Mouse (Mus musculus) forebrain, embryonic 11.5 days (tissue): ENCODE data around the gene Mindy4. TPM values are rescaled to one million over a fixed set of nuclear protein-coding genes. Genes with fewer than 3 reads are reported as not detected.
A peak's percentile ranks its signal among the peaks of the same experiment; 100 is the strongest.

Experiments
- ATAC-seq: fragments of 200-750 bp; cut with Nextera tagmentation; replicated peaks from 2 replicates; pipeline ENCODE4 v1.8.0; 2017; ENCODE audit warnings: moderate TSS enrichment; ENCODE audit not compliant: low FRiP score
- DNase-seq: peaks from one replicate; pipeline ENCODE4 v3.0.0-alpha.2; 2017; ENCODE audit warnings: low spot score
- H3K27ac ChIP-seq: fragments of 300-500 bp; sonication (generic); 2 replicates; pipeline ENCODE4 v1.5.1; 2014; ENCODE audit warnings: low read depth, low read length
- H3K27me3 ChIP-seq: fragments of 300-500 bp; sonication (generic); 2 replicates; pipeline ENCODE4 v1.6.1; 2014; ENCODE audit warnings: mild to moderate bottlenecking, low read length, mixed read lengths; ENCODE audit not compliant: control insufficient read depth, insufficient read depth
- H3K36me3 ChIP-seq: fragments of 300-500 bp; sonication (generic); 2 replicates; pipeline ENCODE4 v1.6.1; 2014; ENCODE audit warnings: mild to moderate bottlenecking, low read length, moderate library complexity, mixed read lengths; ENCODE audit not compliant: control insufficient read depth, insufficient read depth
- H3K4me1 ChIP-seq: fragments of 300-500 bp; sonication (generic); replicated peaks from 2 replicates; pipeline ENCODE4 v1.6.1; 2014; ENCODE audit warnings: low read length, mixed read lengths; ENCODE audit not compliant: control insufficient read depth, insufficient read depth
- H3K4me2 ChIP-seq: fragments of 300-500 bp; sonication (generic); 2 replicates; pipeline ENCODE4 v1.6.1; 2014; ENCODE audit warnings: low read depth, mild to moderate bottlenecking, low read length, moderate library complexity, mixed read lengths; ENCODE audit not compliant: severe bottlenecking
- H3K4me3 ChIP-seq: fragments of 300-500 bp; sonication (generic); 2 replicates; pipeline ENCODE4 v1.5.1; 2014; ENCODE audit warnings: low read depth, low read length
- H3K9ac ChIP-seq: fragments of 300-500 bp; sonication (generic); 2 replicates; pipeline ENCODE4 v1.6.1; 2014; ENCODE audit warnings: low read length
- H3K9me3 ChIP-seq: fragments of 300-500 bp; sonication (generic); 2 replicates; pipeline ENCODE4 v1.6.1; 2016; ENCODE audit warnings: low read length, mixed read lengths; ENCODE audit not compliant: control insufficient read depth
- WGBS: fragments of 180-500 bp; shearing (Covaris S2); extraction: QIAGEN DNeasy Blood & Tissue Kit; methylation state at CpG from one replicate; pipeline ENCODE4 v1.1.7; 2014; 5-methylcytosine and 5-hydroxymethylcytosine counted together
- polyA plus RNA-seq: library from polyadenylated mRNA; unstranded; fragments of >200 nt; fragmentation: Nextera tagmentation; extraction: Ambion mirVana; gene quantifications from 2 replicates; pipeline ENCODE4 v1.2.1, GENCODE M21; 2014

Mindy4 gene
- polyA plus RNA-seq, 1 experiment from 2014 or later = 22.5 TPM

DNA sequence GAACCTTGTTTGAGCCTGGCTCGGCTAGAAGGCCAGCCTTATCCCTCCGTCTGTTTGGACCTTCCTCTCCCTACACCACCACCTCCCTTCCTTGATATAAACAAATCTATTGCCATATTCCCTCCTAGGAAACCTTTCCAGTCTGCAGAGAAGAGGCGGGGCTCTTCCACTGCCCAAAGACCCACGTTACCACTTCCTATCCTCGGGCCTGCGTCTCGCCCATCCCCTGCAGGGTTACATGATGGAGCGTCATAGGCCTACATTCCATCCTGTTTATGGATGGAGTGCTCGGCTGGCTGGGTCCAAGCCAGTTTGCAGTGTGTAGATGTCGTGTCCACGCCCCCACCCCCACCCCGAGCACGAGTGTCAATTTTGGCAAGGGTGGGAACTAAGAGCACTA lies 124.1 kb downstream of the Mindy4 start:
- Histone ChIP-seq H3K4me1 (no peaks in the 10 kb centered on the region), H3K9ac (no peak overlapping the region), H3K36me3 (no peaks in the 10 kb centered on the region), H3K9me3 (no peaks in the 10 kb centered on the region), H3K4me2 (no peak overlapping the region), H3K4me3 (no peak overlapping the region), H3K27me3 (no peaks in the 10 kb centered on the region), H3K27ac (no peak overlapping the region)
- 90% methylated on average over 13 of the region's 13 CpGs for WGBS
- ATAC-seq (no peak), DNase-seq (no peak)

DNA sequence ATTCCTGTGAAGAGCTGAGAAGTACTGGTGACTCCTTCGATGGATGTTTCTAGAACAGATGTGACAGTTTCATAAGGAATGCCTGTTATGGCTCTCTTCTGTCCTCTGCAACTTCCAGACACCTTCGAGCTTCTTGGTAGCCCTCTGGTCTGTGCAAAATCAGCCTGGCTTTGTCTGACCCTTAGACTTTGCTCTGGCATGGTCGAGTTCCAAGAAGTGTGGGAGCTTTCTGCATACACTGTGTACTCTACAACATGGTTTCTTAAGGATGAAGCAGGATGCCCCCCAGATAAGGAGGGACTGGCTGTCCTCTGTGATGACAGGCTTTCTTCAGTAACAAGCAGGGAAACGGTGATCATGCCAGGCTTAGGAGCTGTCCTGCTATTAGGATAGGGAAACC lies 125.0 kb downstream of the Mindy4 start:
- Histone ChIP-seq H3K4me3 (no peak overlapping the region), H3K36me3 (no peaks in the 10 kb centered on the region), H3K9me3 (no peaks in the 10 kb centered on the region), H3K4me1 (no peaks in the 10 kb centered on the region), H3K27me3 (no peaks in the 10 kb centered on the region), H3K4me2 (no peak overlapping the region), H3K27ac (no peak overlapping the region), H3K9ac (no peak overlapping the region)
- ATAC-seq (no peak), DNase-seq (no peak)
- WGBS = 80% methylated on average over 4 of the region's 4 CpGs

DNA sequence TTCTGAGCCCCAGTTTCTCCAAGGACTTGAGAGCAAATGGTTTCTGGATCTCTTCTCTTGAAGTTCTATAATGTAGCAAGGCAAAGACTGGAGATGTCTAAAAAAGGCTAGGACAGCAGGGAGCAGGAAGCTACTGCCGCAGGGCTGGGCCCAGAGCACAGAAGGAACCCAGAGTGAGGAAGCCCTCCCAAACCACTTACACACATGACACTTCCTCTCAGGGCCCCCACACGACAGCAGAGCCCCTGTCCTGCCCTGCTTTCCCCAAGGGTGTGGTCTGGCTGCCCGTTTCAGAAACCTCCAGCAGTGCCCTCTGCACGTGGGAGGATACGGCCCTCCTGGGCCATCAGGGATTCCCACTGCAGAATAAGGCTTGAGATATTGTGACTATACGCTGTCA lies 128.1 kb downstream of the Mindy4 start:
- DNase-seq (no peak), ATAC-seq (no peak)
- Histone ChIP-seq H3K27ac (no peak overlapping the region), H3K9me3 (no peaks in the 10 kb centered on the region), H3K4me2 (no peak overlapping the region), H3K9ac (no peak overlapping the region), H3K36me3 (no peaks in the 10 kb centered on the region), H3K4me3 (no peak overlapping the region), H3K4me1 (no peaks in the 10 kb centered on the region), H3K27me3 (no peaks in the 10 kb centered on the region)
- WGBS = 67% methylated on average over 6 of the region's 6 CpGs

DNA sequence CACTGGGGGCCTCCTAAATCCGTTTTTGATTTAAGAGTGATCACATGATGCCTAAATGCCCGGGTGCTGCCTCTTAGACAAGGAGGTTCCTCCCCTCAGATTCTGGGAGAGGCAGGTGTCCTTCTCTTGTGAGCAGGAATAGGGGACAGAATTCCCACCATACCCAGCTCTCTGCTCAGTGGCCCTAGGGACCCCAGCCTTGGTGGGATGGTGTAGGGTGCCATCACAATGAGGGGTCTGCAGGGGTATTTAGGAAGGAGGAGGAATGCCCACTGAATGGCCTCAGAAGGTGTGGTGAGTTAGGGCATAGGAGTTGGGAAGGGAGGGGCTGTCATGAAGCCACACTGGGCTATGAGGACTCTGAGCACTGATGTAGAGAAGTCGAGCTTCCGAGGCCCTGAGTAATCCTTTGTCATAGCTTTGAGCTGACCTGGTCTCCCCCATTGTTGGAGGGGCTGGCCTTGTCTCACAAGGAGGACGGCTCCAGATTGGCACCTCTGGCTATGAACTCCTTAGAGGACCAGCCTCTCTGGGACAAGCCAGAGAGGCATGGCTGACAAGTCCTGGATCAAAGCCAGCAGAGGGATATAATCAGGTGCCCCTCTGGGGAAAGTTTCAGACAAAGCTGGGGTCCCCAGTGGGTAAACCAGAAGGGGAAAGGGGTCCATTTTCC lies 129.1 kb downstream of the Mindy4 start:
- ATAC-seq = no peak
- WGBS = 61% methylated on average over 5 of the region's 5 CpGs
- no peak overlapping the region for H3K4me3 ChIP-seq

DNA sequence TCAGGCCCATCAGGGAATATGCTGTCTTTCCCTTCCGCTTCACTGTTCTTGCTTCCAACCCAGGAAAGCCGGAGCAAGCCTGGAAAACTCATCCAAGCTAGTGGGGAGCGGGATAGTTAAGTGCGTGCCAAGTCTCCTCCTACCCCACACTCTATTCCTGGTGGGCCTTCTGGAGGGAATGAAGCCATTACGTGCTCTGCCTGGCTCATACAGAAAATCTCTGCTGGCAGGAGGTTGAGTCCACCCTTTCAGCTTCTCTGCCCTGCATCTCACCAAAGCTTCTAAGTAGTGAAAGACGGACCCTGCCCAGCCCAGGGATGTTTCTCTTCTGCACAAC lies 129.6 kb downstream of the Mindy4 start:
- DNase-seq (no peak), ATAC-seq (no peak)
- H3K36me3 ChIP-seq = no peaks in the 10 kb centered on the region
- H3K4me3 ChIP-seq = no peak overlapping the region
- H3K27me3 ChIP-seq = no peaks in the 10 kb centered on the region
- H3K4me1 ChIP-seq = no peaks in the 10 kb centered on the region
- WGBS = 86% methylated on average over 6 of the region's 6 CpGs
- H3K9ac ChIP-seq = no peak overlapping the region
- H3K27ac ChIP-seq = no peak overlapping the region
- H3K4me2 ChIP-seq = no peak overlapping the region
- no peaks in the 10 kb centered on the region for H3K9me3 ChIP-seq

More for the DNA sequence above, 129.1 kb downstream of the Mindy4 start:
- Histone ChIP-seq H3K9me3 (no peaks in the 10 kb centered on the region), H3K4me1 (no peaks in the 10 kb centered on the region), H3K9ac (no peak overlapping the region), H3K36me3 (no peaks in the 10 kb centered on the region), H3K27me3 (no peaks in the 10 kb centered on the region), H3K4me2 (no peak overlapping the region), H3K27ac (no peak overlapping the region)
- DNase-seq = no peak

DNA sequence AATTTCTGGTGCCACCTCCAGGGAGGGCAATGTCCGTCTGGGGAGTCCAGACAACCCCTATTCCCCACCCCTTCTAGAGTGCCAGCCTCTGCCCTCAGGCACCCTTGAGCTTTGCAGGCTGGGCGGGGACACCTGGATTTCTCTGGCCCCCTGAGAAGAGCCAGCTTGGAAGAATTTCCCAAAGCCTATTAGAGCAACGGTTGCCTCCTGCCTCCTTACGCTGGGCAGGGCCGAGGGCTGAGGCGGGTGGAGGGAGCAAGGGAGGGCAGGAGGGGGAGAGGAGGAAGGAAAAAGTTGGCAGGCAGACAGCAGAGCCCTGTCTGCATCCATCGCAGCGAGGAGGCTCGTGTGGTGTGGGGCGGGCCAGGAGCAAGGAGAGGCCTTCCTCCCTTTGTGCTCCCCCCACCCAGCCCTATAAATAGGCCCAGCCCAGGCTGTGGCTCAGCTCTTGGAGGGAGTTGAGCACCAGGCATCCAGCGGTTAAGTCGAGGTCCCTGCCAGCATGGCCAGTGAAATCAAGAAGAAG lies 132.9 kb downstream of the Mindy4 start, which contains the start of gene Aqp1:
Gene Aqp1, plus strand, starts transcription at position 444 of the 526 bp plus-strand sequence.
- peak; percentile 51 for ATAC-seq

DNA sequence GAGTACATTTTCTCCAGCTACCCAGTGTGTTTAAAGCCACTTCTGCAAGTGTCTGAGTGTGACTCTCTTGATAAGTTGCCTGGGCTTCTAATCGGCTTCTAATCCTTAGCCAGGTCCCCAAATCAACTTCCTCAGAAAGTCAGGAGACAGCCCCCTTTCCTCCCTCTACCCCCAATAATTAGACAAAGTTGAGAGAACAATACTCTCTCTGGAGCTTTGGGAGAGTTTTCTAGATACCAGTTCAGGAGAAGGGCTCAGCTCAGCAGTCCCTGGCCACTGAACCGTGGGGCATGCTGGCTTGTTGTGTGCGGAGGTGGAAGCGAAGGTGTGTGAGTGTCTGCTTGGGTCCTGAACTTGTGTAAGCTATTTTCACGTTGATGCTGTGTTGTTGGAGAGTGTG lies 134.1 kb downstream of the Mindy4 start:
- Histone ChIP-seq H3K27me3 (no peaks in the 10 kb centered on the region; the same call in 1 of the 2 replicates), H3K9ac (no peak overlapping the region), H3K4me1 (no peaks in the 10 kb centered on the region), H3K4me2 (no peak overlapping the region), H3K36me3 (no peaks in the 10 kb centered on the region), H3K27ac (no peak overlapping the region), H3K4me3 (no peak overlapping the region), H3K9me3 (no peaks in the 10 kb centered on the region)
- DNase-seq (no peak), ATAC-seq (no peak)
- 75% methylated on average over 5 of the region's 5 CpGs for WGBS

More for the DNA sequence above, 132.9 kb downstream of the Mindy4 start, which contains the start of gene Aqp1:
- no peaks in the 10 kb centered on the region; the same call in 1 of the 2 replicates for H3K27me3 ChIP-seq
- no peak within 1 kb of the TSS for H3K9ac ChIP-seq
- WGBS = 25% methylated on average over 12 of the region's 12 CpGs
- no peak within 1 kb of the TSS for H3K4me3 ChIP-seq
- no peaks in the 10 kb centered on the region for H3K4me1 ChIP-seq
- H3K9me3 ChIP-seq = no peaks in the 10 kb centered on the region
- H3K36me3 ChIP-seq = no peaks in the 10 kb centered on the region
- DNase-seq = peak; percentile 61
- no peak within 1 kb of the TSS for H3K4me2 ChIP-seq
- no peak within 1 kb of the TSS for H3K27ac ChIP-seq

DNA sequence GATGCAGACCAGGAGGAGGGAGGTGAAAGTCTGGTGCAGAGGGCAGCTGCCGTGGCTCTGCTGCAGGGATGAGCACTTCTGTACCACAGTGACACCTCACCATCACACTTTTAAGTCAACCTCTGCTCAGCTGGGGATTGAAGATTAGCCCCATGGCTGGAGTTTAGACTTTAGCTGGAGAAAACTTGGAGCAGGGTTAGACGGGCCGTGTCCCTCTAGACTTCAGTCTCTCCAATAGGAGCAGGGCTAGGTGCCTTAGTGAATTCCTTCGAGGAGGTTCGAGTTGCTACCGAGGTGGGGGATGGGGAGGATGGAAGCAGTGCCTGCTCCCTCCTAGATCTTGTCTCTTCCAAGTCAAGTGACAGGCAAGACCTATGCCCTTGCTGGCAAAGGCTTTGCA lies 134.9 kb downstream of the Mindy4 start:
- 51% methylated on average over 6 of the region's 6 CpGs for WGBS
- Histone ChIP-seq H3K9ac (no peak overlapping the region), H3K27me3 (no peaks in the 10 kb centered on the region; the same call in 1 of the 2 replicates), H3K36me3 (no peaks in the 10 kb centered on the region), H3K4me1 (no peaks in the 10 kb centered on the region), H3K4me3 (no peak overlapping the region), H3K27ac (no peak overlapping the region), H3K9me3 (no peaks in the 10 kb centered on the region), H3K4me2 (no peak overlapping the region)
- DNase-seq (no peak), ATAC-seq (no peak)
